25 mouse cellular contexts compared by ENCODE assay signal in genomic region chr12:4151969-4152368, GRCm38 (mm10). TPM values are rescaled to one million over a fixed set of nuclear protein-coding genes. Genes with fewer than 3 reads are reported as not detected.
A peak's percentile ranks its signal among the peaks of the same experiment; 100 is the strongest.
DNase-seq lines count a peak whose midpoint lies in the region; ATAC-seq lines count a peak whose summit lies in the region.
"Had no signal": no experiment of that assay in that cellular context is flagged by ENCODE, and none has a peak within 500 bp of the region (broad histone marks: within the 10 kb centered on the region; RNA-seq: fewer than 3 reads in every experiment).

No protein-coding gene starts in this region.

- no peaks in the 10 kb centered on the region for H3K36me3 ChIP-seq in midbrain, embryonic 11.5 days (ENCODE audit: control insufficient read depth, insufficient read depth, low read length)
- no peaks in the 10 kb centered on the region for H3K36me3 ChIP-seq in midbrain, embryonic 14.5 days (ENCODE audit: control insufficient read depth, insufficient read depth, low read length)
- H3K36me3 ChIP-seq: embryonic facial prominence, embryonic 10.5 days; embryonic facial prominence, embryonic 15.5 days; forebrain, embryonic 12.5 days; G1E; heart, embryonic 15.5 days; hindbrain, embryonic 10.5 days; hindbrain, embryonic 15.5 days; liver, embryonic 12.5 days; midbrain, embryonic 12.5 days had no signal

- WGBS in midbrain, embryonic 11.5 days, result 93% methylated on average over 3 of the region's 3 CpGs
- 94% methylated on average over 3 of the region's 3 CpGs for WGBS in midbrain, embryonic 14.5 days

- no peaks in the 10 kb centered on the region for H3K27me3 ChIP-seq in midbrain, embryonic 11.5 days (ENCODE audit: control insufficient read depth, insufficient read depth, low read length)
- H3K27me3 ChIP-seq in midbrain, embryonic 14.5 days (ENCODE audit: control insufficient read depth, insufficient read depth, low read length), result no peaks in the 10 kb centered on the region
- H3K27me3 ChIP-seq: embryonic facial prominence, embryonic 15.5 days; forebrain, embryonic 12.5 days; heart, embryonic 15.5 days; hindbrain, embryonic 15.5 days; liver, embryonic 12.5 days; midbrain, embryonic 12.5 days had no signal

- no peaks in the 10 kb centered on the region for H3K9me3 ChIP-seq in midbrain, embryonic 11.5 days (ENCODE audit: control insufficient read depth, low read length)
- H3K9me3 ChIP-seq in midbrain, embryonic 14.5 days (ENCODE audit: control insufficient read depth, low read length), result no peaks in the 10 kb centered on the region
- H3K9me3 ChIP-seq: embryonic facial prominence, embryonic 10.5 days; embryonic facial prominence, embryonic 15.5 days; forebrain, embryonic 12.5 days; G1E; heart, embryonic 15.5 days; hindbrain, embryonic 10.5 days; hindbrain, embryonic 15.5 days; liver, embryonic 12.5 days; midbrain, embryonic 12.5 days had no signal

- ATAC-seq in midbrain, embryonic 11.5 days (ENCODE audit: low FRiP score), result no peak
- ATAC-seq in midbrain, embryonic 14.5 days (ENCODE audit: low FRiP score, low TSS enrichment), result no peak
- ATAC-seq: forebrain, postnatal 0 days; inflammation-experienced regulatory T-cells, adult 6 months; liver, embryonic 12.5 days; liver, postnatal 0 days had no signal

- DNase-seq in adrenal gland, postnatal 10 days, result peak; percentile 59
- DNase-seq in adrenal gland, adult 2 months, result no peak
- DNase-seq in heart, adult 18-20 months, result peak; percentile 60 to 69
- DNase-seq in heart, postnatal 4 days, result no peak
- peak; percentile 39 for DNase-seq in midbrain, embryonic 11.5 days (ENCODE audit: low spot score, missing footprints)
- DNase-seq in midbrain, embryonic 14.5 days, result no peak
- DNase-seq in urinary bladder, postnatal 25 days (ENCODE audit: low spot score), result no peak
- DNase-seq: cerebellum, adult 8-10 months; cerebellum, postnatal 25 days; forebrain, postnatal 0 days; kidney, adult 18-20 months; liver, postnatal 0 days; lung, postnatal 36 days; thymus, postnatal 4 days had no signal

- no peak overlapping the region for H3K27ac ChIP-seq in midbrain, embryonic 11.5 days (ENCODE audit: low read depth, low read length)
- H3K27ac ChIP-seq in midbrain, embryonic 14.5 days (replicated peaks; ENCODE audit: low read depth, low read length), result no peak overlapping the region
- H3K27ac ChIP-seq: embryonic facial prominence, embryonic 10.5 days; embryonic facial prominence, embryonic 15.5 days; forebrain, embryonic 12.5 days; heart, embryonic 15.5 days; hindbrain, embryonic 10.5 days; hindbrain, embryonic 15.5 days; layer of hippocampus, adult 2 months; liver, embryonic 12.5 days; midbrain, embryonic 12.5 days had no signal

- H3K9ac ChIP-seq in midbrain, embryonic 11.5 days (ENCODE audit: low read length), result no peak overlapping the region
- H3K9ac ChIP-seq in midbrain, embryonic 14.5 days (replicated peaks; ENCODE audit: low read length), result no peak overlapping the region
- H3K9ac ChIP-seq: embryonic facial prominence, embryonic 15.5 days; forebrain, embryonic 12.5 days; forebrain, postnatal 0 days; heart, embryonic 15.5 days; hindbrain, embryonic 15.5 days; liver, embryonic 12.5 days; liver, postnatal 0 days; midbrain, embryonic 12.5 days had no signal

- no peak overlapping the region for H3K4me3 ChIP-seq in midbrain, embryonic 11.5 days (ENCODE audit: low read depth, low read length)
- no peak overlapping the region for H3K4me3 ChIP-seq in midbrain, embryonic 14.5 days (replicated peaks; ENCODE audit: low read depth, low read length)
- H3K4me3 ChIP-seq: embryonic facial prominence, embryonic 10.5 days; embryonic facial prominence, embryonic 15.5 days; forebrain, embryonic 12.5 days; heart, embryonic 15.5 days; hindbrain, embryonic 10.5 days; hindbrain, embryonic 15.5 days; layer of hippocampus, adult 2 months; liver, embryonic 12.5 days; midbrain, embryonic 12.5 days had no signal

- H3K4me1 ChIP-seq in midbrain, embryonic 11.5 days (ENCODE audit: control insufficient read depth, insufficient read depth, low read length), result no peaks in the 10 kb centered on the region
- H3K4me1 ChIP-seq in midbrain, embryonic 14.5 days (ENCODE audit: control insufficient read depth, insufficient read depth, low read length), result no peaks in the 10 kb centered on the region
- H3K4me1 ChIP-seq: embryonic facial prominence, embryonic 10.5 days; embryonic facial prominence, embryonic 15.5 days; forebrain, embryonic 12.5 days; hindbrain, embryonic 10.5 days; hindbrain, embryonic 15.5 days; liver, embryonic 12.5 days; midbrain, embryonic 12.5 days had no signal

- H3K4me2 ChIP-seq in midbrain, embryonic 11.5 days, result no peak overlapping the region
- H3K4me2 ChIP-seq in midbrain, embryonic 14.5 days (ENCODE audit: low read length), result no peak overlapping the region
- H3K4me2 ChIP-seq: embryonic facial prominence, embryonic 15.5 days; forebrain, embryonic 12.5 days; heart, embryonic 15.5 days; hindbrain, embryonic 15.5 days; liver, embryonic 12.5 days; midbrain, embryonic 12.5 days had no signal

RNA-seq across cellular contexts. Expression of gene Adcy3, which starts 19.1 kb away (rescaled TPM):
- 10 to 100 TPM; 28.1 to 37.2 TPM for total RNA-seq in adrenal gland, postnatal 10 days (2021)
- 10 to 100 TPM; 43.3 to 94.2 TPM for total RNA-seq in adrenal gland, adult 2 months (2021)
- polyA plus RNA-seq in adrenal gland, adult 2 months (2012; rRNA removed), result 25.1 and 25.5 TPM in 2 replicates
- 1 to 10 TPM; 3.4 to 5.2 TPM for total RNA-seq in heart, adult 18-20 months (2021)
- 1 to 10 TPM; 5.5 to 5.7 TPM for total RNA-seq in heart, postnatal 4 days (2021)
- polyA plus RNA-seq in midbrain, embryonic 11.5 days (2014; fragmentation: Nextera tagmentation; extraction: Ambion mirVana), result 2.2 and 2.7 TPM in 2 replicates
- 9.2 and 9.6 TPM in 2 replicates for polyA plus RNA-seq in midbrain, embryonic 14.5 days (2014; fragmentation: Nextera tagmentation; extraction: Ambion mirVana)
- polyA plus RNA-seq: G1E had no signal

Comparison
In these comparisons a context has a peak if more than half of its experiments do, and no peak if none do; other contexts are left out.
1. DNase-seq: peak in adrenal gland, postnatal 10 days (single experiment), heart, adult 18-20 months (2 of 2) and midbrain, embryonic 11.5 days (single experiment); none in adrenal gland, adult 2 months (single experiment), heart, postnatal 4 days (single experiment), midbrain, embryonic 14.5 days (single experiment) and urinary bladder, postnatal 25 days (single experiment).
2. RNA of gene Adcy3, which starts 19.1 kb away (total RNA-seq): 43.3 to 94.2 TPM in adrenal gland, adult 2 months and 28.1 to 37.2 TPM in adrenal gland, postnatal 10 days; 5.5 to 5.7 TPM in heart, postnatal 4 days and 3.4 to 5.2 TPM in heart, adult 18-20 months; every median in the first group is over 4 times any median in the second.